Mouse (Mus musculus): ENCODE measurements at regions not wholly inside any gene's neighbourhood (a gene's known extent, or its start where the extent isn't known, plus 50 kb on each side); places are given as distances from the start of the nearest gene placed in this dataset.

DNA sequence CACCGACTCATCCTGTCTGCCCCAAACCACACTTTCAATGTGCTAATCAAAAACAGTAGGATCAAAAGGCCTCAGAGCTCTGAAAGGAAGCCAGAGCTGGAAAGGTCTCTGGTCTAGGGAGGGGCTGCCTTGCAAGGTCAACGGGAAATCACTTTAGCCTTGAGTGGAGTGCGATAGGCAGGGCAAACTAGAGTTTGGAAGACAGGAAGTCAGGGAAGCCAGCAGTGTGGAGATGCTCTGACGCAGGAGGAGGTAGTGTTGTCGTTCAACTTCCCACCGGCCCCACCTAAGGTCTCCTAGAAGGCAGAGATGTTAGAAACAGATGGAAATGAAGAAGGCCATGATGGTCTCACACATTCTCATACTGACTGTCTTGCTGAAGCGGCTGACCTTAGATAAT, 52.0 kb upstream of the Trp53i11 start:
- ATAC-seq (ENCODE audit: low TSS enrichment) = no peak

- ATAC-seq (ENCODE audit: low TSS enrichment) = no peak
Observed at GRCm38 (mm10) chr2:93133301-93133971, 53.9 kb upstream of the Trp53i11 start.

GRCm38 (mm10) chr2:93131825-93132623, 55.3 kb upstream of the Trp53i11 start:
- ATAC-seq (ENCODE audit: low TSS enrichment) = no peak

GRCm38 (mm10) chr2:93131236-93131635, 56.1 kb upstream of the Trp53i11 start:
- ATAC-seq (ENCODE audit: low TSS enrichment) = no peak

DNA sequence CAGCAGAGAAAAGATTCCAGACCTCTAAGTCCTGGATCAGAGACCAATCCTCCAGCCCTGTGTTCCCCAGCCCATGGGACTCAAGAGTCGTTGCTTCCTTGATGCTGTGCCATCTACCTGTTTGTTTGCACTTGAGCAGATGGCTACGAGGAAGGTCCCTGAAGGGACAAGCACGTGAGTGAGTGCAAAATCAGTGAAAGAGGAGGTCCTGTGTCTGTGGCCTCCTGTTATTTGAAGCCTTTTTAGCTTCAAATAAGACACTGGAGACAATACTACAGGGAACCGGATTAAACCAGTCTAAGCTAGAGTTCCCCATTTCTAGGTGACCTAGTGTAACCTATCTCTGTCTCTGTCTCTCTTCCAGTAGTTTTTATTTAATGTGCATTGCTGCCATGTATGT, 58.2 kb upstream of the Trp53i11 start:
- ATAC-seq (ENCODE audit: low TSS enrichment) = no peak

- no peak for ATAC-seq (ENCODE audit: low TSS enrichment)
Observed at GRCm38 (mm10) chr2:93126595-93127165, 60.7 kb upstream of the Trp53i11 start.

DNA sequence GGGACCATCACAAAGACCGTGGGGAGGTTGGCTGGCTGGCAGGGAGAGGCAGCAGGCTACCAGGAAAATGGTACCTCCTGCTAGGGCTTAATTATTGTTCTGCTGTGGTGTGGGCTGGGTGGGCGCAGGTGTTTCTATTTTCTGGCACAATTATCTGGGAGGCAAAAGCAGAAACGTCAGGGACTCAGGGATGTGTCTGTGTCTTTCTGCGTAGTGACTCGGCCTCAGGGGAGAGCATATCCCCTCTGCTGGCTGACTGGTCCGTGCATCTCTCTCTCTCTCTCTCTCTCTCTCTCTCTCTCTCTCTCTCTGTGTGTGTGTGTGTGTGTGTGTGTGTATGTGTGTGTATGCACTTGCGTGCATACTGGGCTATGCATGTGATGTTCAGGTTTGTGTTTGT, 61.2 kb upstream of the Trp53i11 start:
- ATAC-seq (ENCODE audit: low TSS enrichment) = no peak

GRCm38 (mm10) chr2:93124866-93125467, 62.4 kb upstream of the Trp53i11 start:
- no peak for ATAC-seq (ENCODE audit: low TSS enrichment)

DNA sequence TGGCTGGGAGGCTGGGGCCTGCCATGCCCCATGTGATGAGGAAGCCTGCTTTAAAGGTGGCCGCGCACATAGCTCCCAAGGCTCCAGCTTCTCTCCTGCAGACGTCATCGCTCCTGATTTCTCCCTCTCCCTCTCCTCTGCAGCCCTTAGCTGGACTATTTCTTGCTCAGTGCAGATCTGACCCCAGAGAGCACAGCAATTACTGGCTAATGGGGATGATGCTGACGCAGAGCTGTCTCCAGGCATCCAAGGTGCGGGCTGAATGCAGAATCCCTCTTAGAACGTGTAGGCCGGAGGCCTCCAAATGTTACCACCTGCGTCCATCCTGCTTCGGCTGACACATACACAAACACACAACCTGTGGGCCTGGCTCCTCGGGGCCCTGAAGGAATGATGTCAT, 63.5 kb upstream of the Trp53i11 start:
- ATAC-seq (ENCODE audit: low TSS enrichment) = no peak

DNA sequence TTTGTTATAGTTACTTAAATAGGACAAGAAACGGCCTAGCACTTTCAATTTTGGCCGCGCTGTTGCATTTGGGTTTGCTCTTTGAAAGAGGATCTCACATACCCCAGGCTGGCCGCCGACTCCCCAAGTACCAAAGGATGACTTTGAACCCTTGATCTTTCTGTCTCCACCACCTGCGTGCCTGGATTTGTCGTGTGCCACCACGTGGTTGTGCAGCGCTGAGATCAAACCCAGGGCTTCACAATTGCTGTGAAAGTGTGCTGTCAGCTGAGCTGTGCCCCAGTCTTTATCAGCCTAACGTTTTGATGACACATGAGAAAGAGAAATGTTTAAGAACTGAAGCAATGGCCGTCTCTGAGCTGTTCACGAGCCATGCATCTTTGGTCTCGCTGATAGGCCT, 67.0 kb upstream of the Trp53i11 start:
- ATAC-seq (ENCODE audit: low TSS enrichment) = no peak

GRCm38 (mm10) chr2:93119001-93119400, 68.3 kb upstream of the Trp53i11 start:
- no peak for ATAC-seq (ENCODE audit: low TSS enrichment)

- no peak for ATAC-seq (ENCODE audit: low TSS enrichment)
Observed at GRCm38 (mm10) chr2:93115303-93115702, 69.3 kb upstream of the Prdm11 start.

GRCm38 (mm10) chr2:93113929-93114328, 68.0 kb upstream of the Prdm11 start:
- no peak for ATAC-seq (ENCODE audit: low TSS enrichment)

- no peak for ATAC-seq (ENCODE audit: low TSS enrichment)
Observed at GRCm38 (mm10) chr2:93112320-93112719, 66.4 kb upstream of the Prdm11 start.

GRCm38 (mm10) chr2:93110898-93111297, 64.9 kb upstream of the Prdm11 start:
- peak; percentile 92 for ATAC-seq (ENCODE audit: low TSS enrichment)

DNA sequence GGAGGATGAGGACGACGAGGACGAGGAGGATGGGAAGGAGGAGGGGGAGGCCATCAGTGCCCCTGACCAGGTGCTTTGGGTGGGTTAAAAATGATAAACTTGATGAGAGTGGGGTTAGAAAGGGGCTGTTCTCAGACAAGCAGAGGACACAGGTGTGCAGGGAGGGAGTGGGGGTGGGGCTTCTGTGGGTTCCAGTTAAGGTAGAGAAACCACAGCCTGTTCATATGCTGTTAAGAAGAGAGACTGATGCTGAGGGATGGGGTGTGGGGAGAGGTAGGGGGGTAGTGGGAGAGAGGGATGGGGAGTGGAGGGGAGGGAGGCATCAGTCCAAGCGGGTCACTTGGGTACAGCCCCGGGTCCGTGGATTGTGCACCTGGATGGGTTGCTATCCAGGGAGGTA, 60.6 kb upstream of the Prdm11 start:
- no peak for ATAC-seq (ENCODE audit: low TSS enrichment)

- no peak for ATAC-seq (ENCODE audit: low TSS enrichment)
Observed at GRCm38 (mm10) chr2:93101991-93102390, 56.0 kb upstream of the Prdm11 start.

GRCm38 (mm10) chr2:93099780-93100179, 53.8 kb upstream of the Prdm11 start:
- no peak for ATAC-seq (ENCODE audit: low TSS enrichment)

DNA sequence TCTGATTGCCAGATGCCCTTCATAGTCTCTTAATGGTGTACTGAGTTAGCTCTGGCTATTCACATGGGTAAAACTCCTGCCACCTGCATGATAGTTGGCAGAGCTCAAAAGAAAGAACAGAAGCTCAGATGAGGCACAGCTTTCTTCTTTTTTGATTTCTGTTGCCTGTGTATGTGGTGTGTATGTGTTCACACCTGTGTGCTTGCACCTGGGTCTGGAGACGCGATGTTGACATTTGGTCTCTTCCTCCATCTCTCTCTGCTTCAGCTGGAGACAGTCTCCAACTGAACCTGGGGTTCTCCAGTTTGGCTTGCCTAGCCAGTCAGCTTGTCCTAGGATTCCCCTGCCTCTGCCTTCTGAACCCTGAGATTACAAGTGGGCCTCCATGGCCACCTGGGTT, 51.0 kb upstream of the Prdm11 start:
- ATAC-seq (ENCODE audit: low TSS enrichment) = no peak

- peak; percentile 90 for ATAC-seq (ENCODE audit: low TSS enrichment)
Observed at GRCm38 (mm10) chr2:93096078-93096729, 50.2 kb upstream of the Prdm11 start.

All from frontal cortex, adult (tissue).